Mouse (Mus musculus) ES-Bruce4 (cell line): ENCODE data around the gene Tmem159.

Experiments used
- CTCF ChIP-seq: IDR thresholded peaks from one replicate; pipeline ENCODE4 v1.8.1; 2011; ENCODE audit warnings: low read depth, low read length
- EP300 ChIP-seq: IDR thresholded peaks from 2 replicates; pipeline ENCODE4 v1.6.1; 2011; ENCODE audit warnings: low read depth, low read length; ENCODE audit not compliant: insufficient read depth

GRCm38 (mm10) chr7:120156841-120157409 lies 54.8 kb downstream of the Tmem159 start:
- TF ChIP-seq EP300 (no peak), CTCF (no peak)
